Mouse (Mus musculus) E14TG2a.4 (cell line): ENCODE results near the gene Rbm25.

Source experiments
- CTCF ChIP-seq: conservative IDR thresholded peaks from 2 replicates; pipeline ENCODE4 v1.5.1; 2014; ENCODE audit warnings: low read length
- POU5F1 ChIP-seq: IDR thresholded peaks from 2 replicates; pipeline ENCODE4 v1.6.1; 2014; ENCODE audit warnings: low read length, borderline replicate concordance

GRCm38 (mm10) chr12:83582106-83582505, 48.9 kb upstream of the Rbm25 start:
- TF ChIP-seq CTCF (no peak), POU5F1 (no peak)
